Mouse (Mus musculus) 416B (cell line): ENCODE data around the gene Hcfc1r1.

Source experiments
- DNase-seq: peaks from one replicate; pipeline ENCODE4 v3.0.0; 2011; ENCODE audit warnings: low read depth

The Hcfc1r1 gene

DNA sequence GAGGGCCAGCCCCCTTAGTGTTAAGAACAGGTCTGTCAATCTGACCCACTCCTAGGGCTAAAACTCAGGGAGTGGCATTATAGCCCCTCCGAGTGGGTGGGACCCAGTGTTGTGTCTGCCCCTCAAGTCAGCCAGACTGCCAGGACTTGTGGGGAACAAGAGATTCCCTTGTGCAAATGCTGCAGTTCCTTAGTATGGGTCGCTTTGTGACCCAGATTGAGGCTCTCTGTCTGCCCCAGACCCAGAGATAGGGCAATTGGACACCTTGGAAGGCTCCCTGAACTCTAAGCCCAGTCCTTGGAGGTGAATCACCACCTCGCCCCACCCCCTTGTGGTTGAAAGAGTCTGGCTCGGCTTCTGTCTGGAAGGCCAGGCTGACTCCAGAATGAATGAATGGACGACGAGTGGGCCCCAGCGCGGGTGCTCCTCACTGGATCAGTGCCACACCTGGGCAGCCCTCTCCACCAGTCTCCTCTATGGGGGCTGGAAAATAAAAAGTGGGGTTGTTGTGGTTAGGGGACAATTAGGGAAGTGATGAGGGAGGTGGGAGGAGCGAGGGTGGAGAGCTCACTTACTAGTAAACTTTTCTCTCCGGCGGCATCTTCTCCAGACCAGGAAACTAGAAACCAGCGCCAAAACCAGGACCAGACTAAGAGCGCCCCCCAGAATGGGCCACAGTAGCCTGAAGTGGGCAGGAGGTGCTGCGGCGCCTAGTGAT is 2.3 kb downstream of the Hcfc1r1 start:
- DNase-seq, result peak; percentile 89

DNA sequence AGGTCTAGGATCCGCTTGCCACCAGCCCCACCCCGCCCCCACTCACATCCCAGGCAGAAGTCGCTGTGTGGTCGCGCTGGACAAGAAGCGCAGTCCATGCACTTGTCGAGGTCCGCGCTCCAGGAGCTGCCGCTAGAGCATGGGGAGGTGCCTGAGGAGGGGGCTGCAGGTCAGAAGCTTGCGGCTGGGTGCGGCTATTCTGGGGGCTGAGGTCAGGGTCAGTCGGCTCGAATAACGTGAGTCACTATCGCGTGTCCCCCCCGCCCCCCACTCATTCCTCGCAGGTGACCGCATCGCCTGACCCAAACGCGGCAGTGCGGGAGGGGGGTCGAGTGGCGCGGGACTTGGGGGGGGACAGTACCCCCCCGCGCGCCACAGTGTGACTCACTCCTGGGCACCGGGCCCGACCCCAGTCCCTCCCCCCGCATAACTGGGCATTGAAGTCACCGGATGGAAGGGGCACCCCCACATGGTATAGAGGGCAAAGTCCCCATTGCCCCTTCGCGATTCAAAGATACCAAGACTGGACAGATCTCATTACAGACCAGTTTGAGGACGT is 3.2 kb downstream of the Hcfc1r1 start:
- DNase-seq, result peak; percentile 81

DNA sequence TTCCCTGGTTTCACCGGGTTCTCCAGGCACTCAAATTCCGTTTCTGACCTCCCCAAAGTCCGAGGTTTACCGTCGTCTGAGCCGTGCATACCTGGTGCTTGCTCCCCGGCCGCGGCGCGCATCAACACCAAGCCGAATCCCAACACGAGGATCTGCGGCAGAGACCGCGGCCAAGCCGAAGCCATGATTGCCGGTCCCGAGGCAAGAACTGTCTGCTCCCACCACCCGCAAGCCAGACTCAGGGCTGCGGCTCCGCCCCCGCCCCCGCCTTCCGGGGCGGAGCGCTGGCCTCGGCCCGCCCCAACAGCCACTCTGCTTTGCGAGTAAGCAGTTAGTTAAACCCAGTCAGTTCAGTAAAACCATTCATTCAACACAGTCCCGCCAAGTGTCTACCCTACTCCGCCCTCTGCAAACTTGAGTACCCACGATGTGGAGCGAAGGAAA is 3.9 kb downstream of the Hcfc1r1 start, which contains the start of gene Tnfrsf12a:
TSS of gene Tnfrsf12a (minus strand) at position 233 of the 444 bp plus-strand sequence.
- peak; percentile 93 for DNase-seq

DNA sequence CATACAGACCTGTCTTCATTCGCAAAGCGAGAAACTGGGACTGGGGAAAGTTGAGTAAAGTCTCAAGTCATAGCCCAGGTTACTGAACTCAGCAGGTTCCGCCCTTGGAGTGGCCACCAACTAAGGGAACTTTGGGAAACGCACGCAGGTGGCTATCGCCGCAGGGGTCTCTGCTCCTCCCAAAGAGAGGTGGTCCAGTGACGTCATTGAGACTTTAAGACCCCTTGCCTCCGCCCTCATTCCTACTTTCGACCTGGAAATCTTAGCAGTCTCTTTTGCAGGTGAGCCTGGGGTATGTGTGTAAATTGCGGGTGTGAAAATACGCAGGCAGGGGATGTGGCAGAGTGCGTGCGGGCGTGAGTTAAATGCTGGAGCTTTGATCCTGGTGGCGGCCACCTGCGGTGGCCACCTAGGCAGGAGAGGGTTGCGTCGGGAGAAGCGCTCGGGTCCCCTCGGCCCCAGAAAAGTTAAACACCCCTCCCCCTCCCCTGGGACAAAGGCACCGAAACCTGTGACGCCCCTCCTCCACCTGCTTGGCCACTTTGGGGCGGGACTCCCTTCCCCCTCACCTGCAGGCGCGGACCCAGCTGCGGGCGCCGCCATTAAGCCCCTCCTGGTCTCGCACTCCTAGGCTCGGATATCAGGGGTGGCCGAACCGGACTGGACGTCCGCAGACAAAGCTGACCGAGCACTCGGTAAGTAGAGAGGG is 5.9 kb downstream of the Hcfc1r1 start, which contains the start of gene Cldn6:
TSS of gene Cldn6 (plus strand) at position 123 of the 709 bp plus-strand sequence.
- no peak for DNase-seq

DNA sequence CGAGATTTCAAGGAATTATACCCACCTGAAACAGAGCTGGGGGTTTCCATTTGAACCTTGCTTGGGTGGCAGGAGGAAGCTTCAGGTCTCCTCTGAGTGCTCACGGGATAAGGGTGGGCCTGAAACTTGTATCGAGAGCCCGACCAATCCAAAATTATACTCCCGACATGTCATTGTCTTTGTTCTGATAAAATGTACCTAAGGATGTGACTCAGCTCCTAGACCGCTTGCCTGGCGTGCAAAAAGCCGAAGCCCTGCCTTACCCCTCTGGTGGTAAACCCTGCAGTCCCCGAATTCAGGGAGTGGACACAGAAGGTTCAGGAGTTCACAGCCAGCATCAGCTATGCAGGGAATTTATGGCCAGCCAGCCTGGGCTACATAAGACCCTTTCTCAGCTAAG is 6.9 kb downstream of the Hcfc1r1 start:
- DNase-seq, result peak; percentile 57

DNA sequence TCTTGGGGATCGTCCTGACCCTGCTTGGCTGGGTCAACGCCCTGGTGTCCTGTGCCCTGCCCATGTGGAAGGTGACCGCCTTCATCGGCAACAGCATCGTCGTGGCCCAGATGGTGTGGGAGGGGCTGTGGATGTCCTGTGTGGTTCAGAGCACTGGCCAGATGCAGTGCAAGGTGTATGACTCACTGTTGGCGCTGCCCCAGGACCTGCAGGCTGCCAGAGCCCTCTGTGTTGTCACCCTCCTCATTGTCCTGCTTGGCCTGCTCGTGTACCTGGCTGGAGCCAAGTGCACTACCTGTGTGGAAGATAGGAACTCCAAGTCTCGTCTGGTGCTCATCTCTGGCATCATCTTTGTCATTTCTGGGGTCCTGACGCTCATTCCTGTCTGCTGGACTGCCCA is 7.7 kb downstream of the Hcfc1r1 start:
- DNase-seq, result peak; percentile 63

DNA sequence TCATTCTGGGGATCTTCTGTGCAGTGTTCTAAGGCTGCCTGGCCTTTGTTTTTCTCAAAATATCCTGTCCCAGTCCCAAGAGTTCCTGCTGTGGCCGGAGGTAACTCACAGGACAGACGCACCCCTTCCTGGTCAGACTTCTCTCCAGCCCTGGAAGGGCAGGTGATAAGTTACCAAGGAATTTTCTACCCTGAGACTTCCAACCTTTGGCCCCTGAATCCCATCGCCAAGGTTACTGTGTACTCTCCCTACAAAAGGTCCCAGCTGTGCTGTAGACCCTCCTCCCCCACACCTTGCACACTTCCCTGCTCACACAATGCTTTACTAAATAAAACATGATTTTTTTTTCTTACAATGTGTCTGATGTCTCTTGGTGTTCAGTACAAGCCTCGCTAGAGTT is 8.7 kb downstream of the Hcfc1r1 start:
- no peak for DNase-seq

DNA sequence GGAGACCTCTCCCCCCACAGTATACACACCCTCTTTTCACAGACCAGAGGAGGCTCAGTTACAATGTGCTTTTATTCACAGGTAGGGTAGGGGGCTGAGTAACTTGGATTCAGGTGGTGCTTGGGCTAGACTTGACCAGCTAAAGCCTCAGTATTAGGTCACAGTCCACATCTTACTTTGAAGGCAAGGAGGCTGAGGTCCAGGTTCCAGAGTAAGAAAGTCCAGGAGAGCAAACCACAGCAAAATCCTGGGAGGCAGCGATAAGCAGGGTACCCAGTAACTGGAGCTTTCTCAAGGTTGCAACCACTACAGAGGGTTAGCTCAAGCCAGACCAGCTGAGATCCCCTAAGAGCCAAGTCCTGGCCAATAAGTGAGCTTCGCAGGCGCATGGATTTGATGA is 9.1 kb downstream of the Hcfc1r1 start:
- no peak for DNase-seq

DNA sequence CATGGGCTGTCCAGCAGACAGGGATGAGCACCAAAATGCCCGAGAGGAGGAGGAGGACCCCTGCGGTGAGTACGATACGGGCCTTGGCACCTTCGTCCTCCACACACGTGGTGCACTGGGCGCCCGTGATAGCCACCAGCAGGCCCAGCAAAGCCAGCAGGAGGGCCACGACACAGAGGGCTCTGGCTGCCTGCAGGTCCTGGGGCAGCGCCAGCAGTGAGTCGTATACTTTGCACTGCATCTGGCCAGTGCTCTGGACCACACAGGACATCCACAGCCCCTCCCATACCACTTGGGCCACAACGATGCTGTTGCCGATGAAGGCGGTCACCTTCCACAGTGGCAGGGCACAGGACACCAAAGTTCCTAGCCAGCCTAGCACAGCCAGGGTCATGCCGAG is 9.8 kb downstream of the Hcfc1r1 start:
- DNase-seq, result no peak

DNA sequence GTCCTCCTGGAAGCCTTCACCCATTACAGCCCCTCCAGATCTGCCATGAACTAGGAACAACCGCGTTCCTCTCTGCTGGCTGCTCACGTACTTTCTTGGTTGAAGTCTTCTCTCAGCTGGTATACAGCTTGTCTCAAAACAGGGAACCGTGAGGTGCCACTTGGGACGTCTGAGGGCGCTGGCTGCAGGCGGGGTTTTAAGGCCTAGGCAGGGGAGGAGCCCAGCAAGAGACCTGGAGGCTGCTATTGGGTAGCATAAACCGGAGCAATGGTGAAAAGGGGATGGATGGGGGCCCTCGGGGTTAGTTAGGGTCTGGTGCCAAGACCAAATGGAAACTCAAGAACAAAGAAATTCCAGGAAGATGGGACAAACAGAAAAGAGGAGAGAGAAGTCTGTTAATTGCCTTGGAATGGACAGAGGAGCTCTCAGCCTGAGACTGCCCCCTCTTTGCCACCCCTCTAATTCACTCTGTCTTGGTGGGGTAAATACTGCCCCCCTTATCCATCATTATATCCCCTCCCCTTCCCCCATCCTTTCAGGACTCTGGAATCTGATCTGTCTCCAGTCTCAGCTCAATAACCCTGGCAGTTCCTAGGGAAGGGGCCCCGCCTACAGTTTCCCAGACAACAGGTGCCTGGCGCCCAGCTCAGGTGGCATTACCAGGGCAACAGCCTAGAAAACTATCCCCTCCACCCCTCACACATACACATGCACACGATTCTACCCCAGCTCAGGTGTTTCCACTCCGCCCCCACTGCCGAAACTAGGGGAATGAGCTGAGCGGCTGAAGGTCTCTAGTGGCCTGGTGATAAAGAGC is 10.7 kb downstream of the Hcfc1r1 start, which contains the start of gene Cldn9:
TSS of gene Cldn9 (minus strand) at position 171 of the 817 bp plus-strand sequence.
- no peak for DNase-seq

DNA sequence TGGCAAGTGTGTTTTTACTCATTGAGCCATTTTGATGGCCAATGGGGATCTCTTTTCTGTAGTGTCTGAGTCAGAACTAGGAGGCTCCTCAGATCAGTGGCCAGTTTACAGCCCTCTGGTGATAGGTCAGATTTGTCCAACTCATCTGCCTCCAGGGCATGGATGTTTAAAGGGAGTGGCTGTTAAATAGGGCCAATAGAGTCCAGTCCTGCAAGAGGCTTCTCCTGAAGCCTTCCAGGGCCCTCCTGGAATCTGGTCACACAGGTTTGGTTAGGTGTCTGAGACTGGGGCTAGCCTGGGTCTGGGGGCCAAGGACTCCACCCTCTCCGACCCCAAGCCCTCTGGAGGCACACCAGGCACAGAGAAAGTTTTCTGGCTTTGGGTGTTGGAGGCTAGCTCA is 21.1 kb downstream of the Hcfc1r1 start:
- no peak for DNase-seq

DNA sequence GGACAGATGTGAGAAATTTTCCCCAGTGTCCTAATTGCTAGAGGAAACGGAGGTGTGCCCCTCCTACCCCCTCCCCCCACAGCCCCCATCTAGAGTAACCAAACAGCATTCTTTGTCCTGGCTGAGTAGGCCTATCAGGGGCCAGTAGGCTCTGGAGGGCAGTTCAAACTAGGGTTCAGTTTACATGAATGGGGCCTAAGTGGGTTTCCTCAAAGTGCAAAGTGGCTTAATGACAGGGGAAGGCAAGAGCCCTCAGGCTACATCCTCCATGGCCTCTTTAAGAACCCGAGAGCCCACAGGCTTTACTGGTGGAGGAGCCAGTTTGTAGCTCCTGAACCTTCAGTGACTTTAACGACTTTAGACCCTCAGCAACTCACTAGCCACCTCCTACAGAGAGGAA is 22.4 kb downstream of the Hcfc1r1 start:
- no peak for DNase-seq

DNA sequence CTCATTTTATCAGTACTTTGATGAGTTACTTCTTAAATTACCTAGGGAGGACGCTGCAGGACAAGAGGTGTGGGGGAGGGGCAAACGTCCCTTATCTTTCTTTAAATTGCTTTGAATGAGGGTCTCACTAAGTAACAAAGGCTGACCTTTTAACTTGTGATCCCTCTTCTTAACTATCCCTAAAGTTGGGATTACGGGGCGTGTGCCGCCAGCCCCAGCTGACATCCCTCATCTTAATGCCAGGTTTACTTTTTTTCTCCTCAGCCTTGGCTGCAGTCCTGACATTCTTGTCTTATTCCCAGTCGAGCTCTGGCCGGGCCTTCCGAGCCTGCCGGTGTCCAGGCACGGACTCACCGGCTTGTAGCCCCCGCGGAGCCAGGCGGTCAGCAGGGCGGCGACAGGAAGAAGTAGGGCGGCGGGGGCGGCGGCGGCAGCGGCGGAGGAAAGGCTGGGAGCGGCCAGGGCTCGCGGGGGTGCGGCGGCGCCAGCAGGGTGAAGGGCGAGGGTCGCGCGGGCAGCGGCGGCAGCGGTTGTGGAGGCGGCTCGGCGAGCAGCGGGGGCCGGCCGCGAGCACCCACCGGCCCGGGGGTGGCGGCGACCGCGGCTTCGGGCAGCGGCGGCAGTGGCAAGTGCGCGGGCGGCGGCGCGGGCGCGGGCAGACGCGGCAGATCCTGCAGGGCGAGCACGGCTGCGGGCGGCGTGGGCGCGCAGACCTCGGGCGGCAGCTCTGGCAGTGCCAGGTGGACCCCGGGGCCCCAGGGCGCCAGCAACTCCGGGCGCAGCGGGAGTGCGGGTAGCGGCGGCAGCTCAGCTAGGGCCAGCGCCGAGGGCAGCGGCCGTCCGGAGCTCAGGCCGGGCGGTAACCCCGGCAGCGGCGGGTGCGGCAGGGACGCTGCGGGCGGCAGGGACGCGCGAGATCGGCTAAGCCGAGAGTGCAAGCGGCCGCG is 26.0 kb downstream of the Hcfc1r1 start:
- DNase-seq, result no peak

DNA sequence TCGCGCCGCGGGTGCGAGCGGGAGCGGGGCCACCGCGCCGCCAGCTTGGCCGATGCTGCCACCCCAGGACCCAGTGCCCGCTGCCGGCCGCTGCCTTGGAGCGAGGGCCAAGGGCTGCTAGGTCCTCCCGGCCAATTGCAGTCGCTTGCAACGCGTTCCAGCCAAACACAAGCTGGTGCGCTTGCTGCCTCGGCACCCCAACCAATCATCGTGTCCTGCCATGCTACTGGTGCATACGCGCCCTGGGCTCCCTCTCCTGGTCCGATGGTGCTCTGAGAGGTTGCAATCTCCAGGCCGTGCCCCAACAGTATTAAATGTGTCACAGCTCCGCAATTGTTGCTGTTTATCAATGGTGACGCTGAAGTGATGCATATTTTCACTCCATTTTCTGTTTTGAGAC is 26.7 kb downstream of the Hcfc1r1 start:
- peak; percentile 86 for DNase-seq

DNA sequence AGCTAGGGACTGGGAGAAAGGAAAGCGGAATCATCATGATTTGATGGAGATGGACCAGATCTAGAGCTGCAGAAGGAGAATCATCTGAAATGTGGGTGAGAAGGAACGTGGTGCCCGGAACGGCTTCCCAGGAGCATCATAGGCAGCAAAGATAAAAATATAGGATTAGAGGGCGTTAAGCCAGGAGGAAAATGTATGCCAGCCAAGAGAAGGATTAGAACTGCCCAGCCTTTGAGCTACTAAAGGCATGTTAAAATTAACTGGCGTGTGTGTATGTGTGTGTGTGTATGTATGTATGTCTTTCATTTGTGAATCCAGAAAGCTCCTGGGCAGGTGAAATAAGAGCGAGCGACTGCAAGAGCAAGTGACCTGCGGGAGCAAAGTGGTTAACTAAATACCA is 29.9 kb downstream of the Hcfc1r1 start:
- DNase-seq, result no peak

DNA sequence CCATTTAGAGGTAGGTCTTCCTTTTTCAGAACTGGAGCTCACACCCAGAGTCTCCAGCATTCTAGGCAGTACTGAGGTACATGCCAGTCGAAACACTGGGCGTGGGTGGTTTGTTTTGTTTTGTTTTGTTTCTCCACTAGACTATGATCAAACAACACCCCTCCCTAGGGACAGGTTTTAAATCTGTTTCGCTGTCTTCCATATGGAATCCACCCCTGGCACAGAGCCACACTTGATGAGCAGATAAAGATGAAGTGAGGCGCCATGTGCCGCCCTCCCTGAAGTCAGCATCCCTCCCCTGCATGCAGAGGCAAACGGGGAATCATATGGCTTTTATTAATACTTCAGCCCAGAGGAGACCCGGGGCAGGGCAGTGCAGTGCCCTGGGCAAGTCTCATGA is 31.3 kb downstream of the Hcfc1r1 start:
- DNase-seq, result no peak

DNA sequence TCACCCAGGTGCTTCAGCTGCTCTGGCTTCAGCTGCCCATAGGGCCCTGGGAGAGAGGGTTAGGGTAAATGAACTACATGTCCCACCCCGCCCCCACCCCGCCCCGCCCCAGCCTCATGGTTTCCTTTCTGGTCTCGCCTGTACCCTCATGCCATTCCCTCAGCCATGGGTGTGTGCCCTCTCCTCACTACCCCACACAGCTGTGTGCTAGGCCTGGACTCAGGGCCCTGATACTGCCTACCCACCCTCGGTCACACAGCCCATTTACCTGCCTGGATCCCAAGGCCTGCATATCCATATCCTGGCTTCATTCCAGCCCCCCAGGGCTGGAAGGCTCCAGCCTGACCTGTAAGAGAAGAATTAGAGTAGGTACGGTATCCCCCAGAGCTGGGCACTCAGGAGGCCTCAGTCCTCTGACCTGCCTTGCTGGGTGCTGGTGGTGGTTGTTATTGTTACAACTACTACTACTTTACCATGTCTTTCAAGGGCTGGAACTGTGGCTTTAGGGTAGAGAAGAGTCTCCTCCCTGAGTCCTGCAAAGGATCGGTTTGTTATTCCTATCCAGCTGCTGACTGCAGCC is 32.2 kb downstream of the Hcfc1r1 start:
- no peak for DNase-seq

DNA sequence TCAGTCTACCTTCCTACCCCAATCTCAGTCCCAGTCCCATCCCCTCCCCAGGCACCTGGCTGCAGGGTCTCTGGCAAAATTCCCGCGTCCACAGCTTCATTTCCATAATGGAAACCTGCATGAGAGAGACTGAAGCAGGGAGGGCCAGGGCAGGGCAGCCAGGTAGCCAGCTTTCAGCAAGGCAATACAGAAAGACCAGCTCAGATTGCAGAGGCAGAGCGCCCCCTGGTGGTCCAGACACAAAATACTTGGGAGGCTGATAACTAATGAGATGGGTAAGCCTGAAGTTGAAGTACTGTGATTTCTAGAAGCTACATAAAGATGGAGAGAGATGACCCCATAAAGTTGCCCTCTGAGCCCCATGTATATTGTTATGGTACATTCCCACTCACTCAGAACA is 32.8 kb downstream of the Hcfc1r1 start:
- DNase-seq, result peak; percentile 75

DNA sequence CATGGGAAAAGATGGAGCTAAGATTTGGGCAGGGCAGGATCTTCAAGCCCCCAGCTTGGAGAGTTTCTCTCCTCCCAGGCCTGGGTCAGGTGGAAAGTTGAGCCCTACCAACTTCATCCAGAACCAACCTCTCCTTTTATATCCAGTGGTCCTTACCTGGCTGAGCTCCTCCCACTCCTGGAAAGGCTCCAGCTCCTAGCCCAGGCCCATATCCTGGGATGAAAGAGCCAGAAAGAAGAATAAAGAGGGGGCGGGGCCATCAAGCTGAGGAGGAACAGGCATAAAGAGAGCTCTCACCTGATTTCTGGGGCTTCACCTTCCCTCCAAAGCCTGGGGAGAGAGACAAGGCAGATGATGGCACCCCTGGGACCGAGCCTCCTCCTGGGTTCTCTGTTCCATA is 43.6 kb downstream of the Hcfc1r1 start:
- DNase-seq, result no peak

DNA sequence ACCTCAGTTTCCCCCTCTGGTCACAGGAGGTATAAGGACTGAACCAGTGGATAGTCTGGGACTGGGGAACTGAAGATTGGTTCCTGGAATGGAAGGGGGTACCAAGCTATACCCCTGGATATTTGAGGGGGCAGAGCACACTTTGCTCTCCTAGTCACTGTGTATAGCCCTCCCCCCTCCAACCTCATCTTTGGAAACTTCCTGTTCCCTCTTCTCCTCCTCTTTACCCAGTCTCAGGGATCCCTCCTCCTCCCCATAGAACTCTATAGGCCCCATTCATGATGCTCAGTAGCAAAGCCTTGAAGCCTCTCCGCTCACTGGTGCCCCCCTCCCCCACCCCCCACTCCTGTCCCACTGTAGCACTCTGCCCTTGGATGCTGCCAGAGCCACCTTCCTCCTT is 46.1 kb downstream of the Hcfc1r1 start:
- DNase-seq, result no peak

DNA sequence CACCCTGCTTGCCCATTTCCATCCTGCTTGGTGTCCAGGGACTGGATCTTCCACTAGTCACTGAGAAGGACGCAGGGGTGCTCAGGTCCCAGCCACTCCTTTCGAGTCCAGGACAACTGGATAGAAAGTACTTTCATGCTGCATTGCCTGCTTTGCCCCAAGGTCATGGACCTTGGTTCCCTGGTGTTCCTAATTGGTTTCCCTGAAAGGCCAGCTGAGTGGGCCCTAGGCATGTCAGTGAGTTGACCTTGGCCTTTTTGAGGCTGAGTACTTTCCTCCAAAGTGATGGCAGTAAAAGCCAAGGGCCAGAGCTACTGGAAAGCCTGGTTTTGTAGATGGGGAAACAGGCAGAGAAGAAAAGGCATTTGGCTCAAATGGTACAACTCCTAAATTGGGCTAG is 48.5 kb downstream of the Hcfc1r1 start:
- DNase-seq, result no peak
